Mouse (Mus musculus): ENCODE results near the gene Brat1. TPM values are rescaled to one million over a fixed set of nuclear protein-coding genes. Genes with fewer than 3 reads are reported as not detected.

Gene Brat1
- polyA plus RNA-seq, 1 experiment from 2014 or later: 8.5 TPM

DNA sequence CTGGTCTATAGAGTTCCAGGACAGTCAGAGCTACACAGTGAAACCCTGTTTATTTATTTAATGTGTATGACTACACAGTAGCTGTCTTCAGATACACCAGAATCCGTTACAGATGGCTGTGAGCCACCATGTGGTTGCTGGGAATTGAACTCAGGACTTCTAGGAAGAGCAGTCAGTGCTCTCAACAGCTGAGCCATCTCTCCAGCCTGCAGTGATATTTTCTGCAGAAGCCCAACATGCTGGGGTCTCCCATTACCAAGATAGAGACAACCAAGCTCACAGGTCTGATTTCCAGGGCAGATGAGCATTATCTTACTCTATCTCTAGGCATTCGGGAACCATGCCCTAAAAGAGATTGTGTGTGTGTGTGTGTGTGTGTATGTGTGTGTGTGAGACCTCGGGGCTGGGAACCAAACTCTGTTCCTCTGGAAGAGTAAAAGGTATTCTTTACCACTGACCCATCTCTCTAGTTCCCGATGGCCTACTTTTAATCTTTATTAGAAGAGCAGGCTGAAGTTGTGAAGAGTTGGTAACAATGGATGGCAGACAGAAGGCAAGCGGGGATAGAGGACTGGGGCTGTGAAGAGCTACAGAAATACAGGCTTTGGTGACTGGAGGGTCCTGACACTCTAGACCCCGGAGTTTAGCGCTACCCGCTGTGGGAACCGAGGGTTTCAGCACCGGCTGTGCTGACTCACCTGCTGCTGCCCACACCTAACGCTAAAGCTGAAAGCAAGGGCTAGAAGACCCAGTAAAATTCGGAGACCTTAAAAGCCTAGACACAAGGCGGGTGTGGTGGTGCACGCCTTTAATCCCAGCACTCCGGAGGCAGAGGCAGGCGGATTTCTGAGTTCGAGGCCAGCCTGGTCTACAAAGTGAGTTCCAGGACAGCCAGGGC, 1.1 kb upstream of the Brat1 start:
- WGBS: 33% methylated on average over 17 of the region's 17 CpGs
- no peak for ATAC-seq (ENCODE audit: low FRiP score, low TSS enrichment)

DNA sequence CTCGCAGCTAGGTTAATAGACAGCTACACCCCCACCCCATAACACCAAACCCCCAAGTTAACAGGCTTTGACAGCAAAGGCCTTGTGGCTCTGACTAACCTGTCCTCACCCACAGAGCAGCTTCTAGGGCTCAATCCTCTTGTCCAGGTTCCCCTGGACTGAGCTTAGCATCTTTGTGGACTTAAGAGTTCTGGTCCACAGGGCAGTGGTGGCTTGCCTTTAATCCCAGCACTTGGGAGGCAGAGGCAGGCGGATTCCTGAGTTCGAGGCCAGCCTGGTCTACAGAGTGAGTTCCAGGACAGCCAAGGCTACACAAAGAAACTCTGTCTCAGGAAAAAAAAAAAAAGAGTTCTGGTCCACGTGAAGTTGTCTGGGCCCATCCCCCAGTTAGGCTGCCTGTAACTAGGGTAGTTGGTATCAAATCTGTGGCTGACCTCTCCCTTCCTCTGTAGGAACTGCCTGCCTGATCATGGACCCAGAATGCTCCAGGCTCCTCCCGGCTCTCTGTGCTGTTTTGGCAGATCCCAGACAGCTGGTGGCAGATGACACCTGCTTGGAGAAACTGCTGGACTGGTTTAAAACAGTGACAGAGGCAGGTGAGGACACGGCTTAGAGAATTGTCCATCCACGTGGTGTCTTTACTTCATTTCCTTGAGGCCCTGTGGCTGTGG, 825 bp downstream of the Brat1 start:
- TF ChIP-seq CTCF (IDR thresholded peaks at IDR 0.05; ENCODE audit: low read depth) (no peak), EP300 (optimal IDR thresholded peaks at IDR 0.05) (no peak)
- no peak for DNase-seq (ENCODE audit: low spot score)
- Histone ChIP-seq H3K36me3 (ENCODE audit: control insufficient read depth, insufficient read depth, low read length) (peaks cover 4% of the 10 kb centered on the region; the same call in 1 of the 2 replicates), H3K27ac (replicated peaks) (peak overlapping the region; percentile 88), H3K9ac (ENCODE audit: low read length) (peak overlapping the region; percentile 54), H3K27me3 (ENCODE audit: control insufficient read depth, insufficient read depth, low read length) (no peaks in the 10 kb centered on the region), H3K4me2 (replicated peaks; ENCODE audit: low read depth) (peak overlapping the region; percentile 77), H3K9me3 (ENCODE audit: control insufficient read depth, low read length) (no peaks in the 10 kb centered on the region), H3K4me3 (ENCODE audit: low read depth, low read length) (peak overlapping the region; percentile 49), H3K4me1 (replicated peaks; ENCODE audit: control insufficient read depth, insufficient read depth) (no peaks in the 10 kb centered on the region)
- 46% methylated on average over 7 of the region's 7 CpGs for WGBS
- ATAC-seq (ENCODE audit: low FRiP score, low TSS enrichment): no peak

More for the DNA sequence above, 1.1 kb upstream of the Brat1 start:
- DNase-seq (ENCODE audit: low spot score): no peak
- Histone ChIP-seq H3K4me1 (replicated peaks; ENCODE audit: control insufficient read depth, insufficient read depth) (no peaks in the 10 kb centered on the region), H3K4me2 (replicated peaks; ENCODE audit: low read depth) (peak overlapping the region; percentile 37), H3K9ac (ENCODE audit: low read length) (0 out of 2 replicates have a peak overlapping the region, but pooled peaks have one; percentile 23), H3K27ac (replicated peaks) (peak overlapping the region; percentile 90), H3K4me3 (ENCODE audit: low read depth, low read length) (peak overlapping the region; percentile 46; the same call in 1 of the 2 replicates), H3K27me3 (ENCODE audit: control insufficient read depth, insufficient read depth, low read length) (no peaks in the 10 kb centered on the region), H3K9me3 (ENCODE audit: control insufficient read depth, low read length) (no peaks in the 10 kb centered on the region), H3K36me3 (ENCODE audit: control insufficient read depth, insufficient read depth, low read length) (no peaks in the 10 kb centered on the region)
- TF ChIP-seq EP300 (optimal IDR thresholded peaks at IDR 0.05) (no peak), CTCF (IDR thresholded peaks at IDR 0.05; ENCODE audit: low read depth) (no peak)

DNA sequence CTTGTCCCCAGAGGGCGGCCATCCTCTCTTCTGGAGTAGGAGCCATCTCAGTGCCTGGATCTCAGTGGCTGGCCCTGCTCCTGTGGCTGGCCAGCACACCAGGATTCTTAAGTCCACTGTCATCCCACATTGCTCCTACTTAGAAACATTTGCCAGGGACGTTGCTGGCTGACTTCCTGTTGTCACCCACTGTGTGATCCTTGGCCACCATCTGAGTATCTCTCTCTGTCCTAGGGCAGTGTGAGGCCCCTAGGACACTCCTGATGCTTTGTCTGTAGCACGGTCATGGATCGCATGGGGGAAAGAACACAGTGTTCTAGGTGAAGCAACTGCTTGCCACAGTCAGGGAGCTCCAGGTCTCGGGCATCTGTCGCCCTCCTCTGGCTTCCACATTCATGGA, 5.5 kb downstream of the Brat1 start:
- 94% methylated on average over 6 of the region's 6 CpGs for WGBS
- Histone ChIP-seq H3K4me3 (ENCODE audit: low read depth, low read length) (no peak overlapping the region), H3K36me3 (ENCODE audit: control insufficient read depth, insufficient read depth, low read length) (peaks cover 40% of the 10 kb centered on the region), H3K9me3 (ENCODE audit: control insufficient read depth, low read length) (no peaks in the 10 kb centered on the region), H3K4me1 (replicated peaks; ENCODE audit: control insufficient read depth, insufficient read depth) (no peaks in the 10 kb centered on the region), H3K27ac (replicated peaks) (no peak overlapping the region), H3K4me2 (replicated peaks; ENCODE audit: low read depth) (no peak overlapping the region), H3K9ac (ENCODE audit: low read length) (no peak overlapping the region), H3K27me3 (ENCODE audit: control insufficient read depth, insufficient read depth, low read length) (no peaks in the 10 kb centered on the region)
- DNase-seq (ENCODE audit: low spot score): no peak
- no peak for TF ChIP-seq EP300 (optimal IDR thresholded peaks at IDR 0.05)
- ATAC-seq (ENCODE audit: low FRiP score, low TSS enrichment): no peak

DNA sequence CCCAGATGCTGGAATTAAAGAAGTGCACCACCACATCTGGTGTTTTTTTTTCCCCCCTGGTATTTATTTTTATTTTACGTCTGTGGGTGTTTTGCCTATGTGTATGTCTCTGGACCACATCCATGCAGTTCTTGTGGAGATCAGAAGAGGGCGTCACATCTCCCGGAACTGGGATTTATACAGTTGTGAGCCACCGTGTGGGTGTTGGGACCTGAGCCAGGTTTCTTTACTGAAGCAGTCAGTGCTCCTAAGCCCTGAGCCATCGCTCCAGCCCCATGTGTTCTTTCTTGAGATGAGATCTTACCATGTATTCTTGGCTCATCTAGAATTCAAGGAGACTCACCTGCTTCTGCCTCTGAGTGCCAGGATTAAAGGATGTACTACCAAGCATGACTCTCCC, 6.2 kb downstream of the Brat1 start:
- TF ChIP-seq CTCF (IDR thresholded peaks at IDR 0.05; ENCODE audit: low read depth) (no peak), EP300 (optimal IDR thresholded peaks at IDR 0.05) (no peak)
- 69% methylated on average over 5 of the region's 5 CpGs for WGBS
- H3K4me1 ChIP-seq (replicated peaks; ENCODE audit: control insufficient read depth, insufficient read depth): no peaks in the 10 kb centered on the region
- no peaks in the 10 kb centered on the region for H3K27me3 ChIP-seq (ENCODE audit: control insufficient read depth, insufficient read depth, low read length)
- ATAC-seq (ENCODE audit: low FRiP score, low TSS enrichment): no peak
- no peak overlapping the region for H3K9ac ChIP-seq (ENCODE audit: low read length)
- no peak overlapping the region for H3K4me3 ChIP-seq (ENCODE audit: low read depth, low read length)
- no peak for DNase-seq (ENCODE audit: low spot score)
- H3K4me2 ChIP-seq (replicated peaks; ENCODE audit: low read depth): no peak overlapping the region
- no peak overlapping the region for H3K27ac ChIP-seq (replicated peaks)
- peaks cover 42% of the 10 kb centered on the region for H3K36me3 ChIP-seq (ENCODE audit: control insufficient read depth, insufficient read depth, low read length)
- H3K9me3 ChIP-seq (ENCODE audit: control insufficient read depth, low read length): no peaks in the 10 kb centered on the region

DNA sequence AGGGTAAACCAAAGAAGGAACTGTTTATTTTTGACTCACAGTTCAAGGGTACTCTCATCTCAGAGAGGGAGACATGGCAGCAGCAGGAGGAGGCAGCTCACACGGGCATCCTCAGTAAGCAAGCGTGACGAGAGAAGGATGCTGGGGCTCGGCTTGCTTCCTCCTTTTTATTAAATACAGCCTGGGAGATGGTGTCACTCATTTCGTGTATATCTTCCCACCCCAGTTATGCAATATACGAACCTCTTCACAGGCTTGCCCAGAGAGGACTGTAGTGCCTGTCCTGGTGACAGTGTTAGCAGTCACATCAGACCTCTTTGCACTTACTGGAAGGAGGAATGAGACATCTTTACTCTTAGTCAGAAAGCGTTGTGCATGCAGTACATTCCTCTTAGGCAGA, 16.0 kb downstream of the Brat1 start:
- Histone ChIP-seq H3K9me3 (ENCODE audit: control insufficient read depth, low read length) (no peaks in the 10 kb centered on the region), H3K27ac (replicated peaks) (no peak overlapping the region), H3K27me3 (ENCODE audit: control insufficient read depth, insufficient read depth, low read length) (no peaks in the 10 kb centered on the region), H3K9ac (ENCODE audit: low read length) (no peak overlapping the region), H3K4me1 (replicated peaks; ENCODE audit: control insufficient read depth, insufficient read depth) (no peaks in the 10 kb centered on the region), H3K36me3 (ENCODE audit: control insufficient read depth, insufficient read depth, low read length) (peaks cover 17% of the 10 kb centered on the region), H3K4me2 (replicated peaks; ENCODE audit: low read depth) (no peak overlapping the region), H3K4me3 (ENCODE audit: low read depth, low read length) (no peak overlapping the region)
- TF ChIP-seq EP300 (optimal IDR thresholded peaks at IDR 0.05) (no peak), CTCF (IDR thresholded peaks at IDR 0.05; ENCODE audit: low read depth) (no peak)
- no peak for DNase-seq (ENCODE audit: low spot score)
- WGBS: 64% methylated on average over 7 of the region's 7 CpGs
- ATAC-seq (ENCODE audit: low FRiP score, low TSS enrichment): no peak

DNA sequence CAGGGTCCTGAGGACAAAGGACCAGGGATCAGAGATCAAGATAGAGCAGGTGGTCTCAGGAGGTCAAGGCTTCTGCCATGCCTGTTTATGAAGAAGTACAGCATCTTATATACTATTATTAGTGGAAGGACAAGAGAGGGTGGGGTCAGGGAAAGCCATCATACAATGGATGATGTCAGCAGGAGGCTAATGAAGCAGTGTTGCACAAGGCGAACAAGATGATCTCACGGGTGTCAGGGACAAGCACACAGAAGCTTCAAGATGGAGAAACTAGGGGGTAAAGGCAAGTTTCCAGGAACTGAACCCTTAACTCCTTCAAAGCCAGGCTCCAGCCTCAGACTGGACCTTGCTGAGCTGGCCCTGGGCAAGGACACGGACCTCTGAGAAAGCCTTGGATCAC, 17.3 kb downstream of the Brat1 start:
- Histone ChIP-seq H3K4me2 (replicated peaks; ENCODE audit: low read depth) (no peak overlapping the region), H3K4me1 (replicated peaks; ENCODE audit: control insufficient read depth, insufficient read depth) (no peaks in the 10 kb centered on the region), H3K36me3 (ENCODE audit: control insufficient read depth, insufficient read depth, low read length) (peaks cover 16% of the 10 kb centered on the region), H3K9me3 (ENCODE audit: control insufficient read depth, low read length) (no peaks in the 10 kb centered on the region), H3K27ac (replicated peaks) (no peak overlapping the region), H3K9ac (ENCODE audit: low read length) (no peak overlapping the region), H3K27me3 (ENCODE audit: control insufficient read depth, insufficient read depth, low read length) (no peaks in the 10 kb centered on the region), H3K4me3 (ENCODE audit: low read depth, low read length) (no peak overlapping the region)
- WGBS: 71% methylated on average over 3 of the region's 3 CpGs
- DNase-seq (ENCODE audit: low spot score): no peak
- ATAC-seq (ENCODE audit: low FRiP score, low TSS enrichment): no peak
- TF ChIP-seq EP300 (optimal IDR thresholded peaks at IDR 0.05): no peak
